Mouse (Mus musculus) retina, postnatal 1 day (tissue): ENCODE measurements around the gene Triap1.
A peak's percentile ranks its signal among the peaks of the same experiment; 100 is the strongest.
"Not testable (repeated sequence)": the region's sequence is repeated elsewhere in the genome, so short reads cannot be mapped to it uniquely, and the experiment has no call there.

Source experiments
- DNase-seq: peaks from one replicate; pipeline ENCODE4 v3.0.0-alpha.2; 2012

Gene Triap1

DNA sequence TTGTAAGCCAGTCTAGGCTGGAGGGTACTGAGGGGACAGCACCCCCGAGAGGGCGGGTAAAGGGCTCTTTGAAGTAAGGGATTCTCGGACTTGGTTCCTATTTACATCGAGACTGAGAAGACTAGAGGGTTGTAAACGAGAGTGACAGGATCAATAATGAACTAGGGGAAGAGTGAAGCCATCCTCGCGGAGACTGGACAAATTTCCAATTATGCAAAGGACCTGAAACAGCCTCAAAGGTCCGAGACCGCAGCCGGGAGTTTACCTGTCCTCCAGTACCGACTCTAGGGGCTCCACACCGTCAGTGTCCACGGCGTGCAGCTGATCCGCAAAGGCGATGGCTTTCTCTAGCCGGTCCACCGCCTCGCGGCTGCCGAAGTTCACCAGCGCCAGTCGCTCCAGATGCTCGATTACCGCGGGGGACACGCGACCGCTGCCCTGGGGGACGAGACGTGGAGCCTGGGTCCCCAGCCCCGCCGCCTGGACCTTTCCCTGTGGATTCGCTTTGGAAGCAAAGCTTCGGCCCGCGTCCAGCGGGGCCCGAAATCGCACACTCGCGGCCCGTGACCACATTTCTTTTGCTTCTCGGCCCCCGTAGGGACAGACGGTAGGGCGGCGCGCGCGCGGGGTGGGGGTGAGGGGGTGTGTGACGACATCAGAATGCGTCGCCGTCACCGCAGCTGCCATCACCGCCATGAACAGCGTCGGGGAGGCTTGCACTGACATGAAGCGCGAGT is at the start of gene Triap1, which contains the start of gene Gatc:
Triap1 (plus strand) TSS at position 649 of the 737 bp plus-strand sequence.
Gatc (minus strand) TSS at position 602 of the 737 bp plus-strand sequence.
- peak; percentile 95 for DNase-seq

- no peak for DNase-seq
Observed at GRCm38 (mm10) chr5:115294173-115294572, 46.9 kb upstream of the Triap1 start.

GRCm38 (mm10) chr5:115296347-115296746 is 44.7 kb upstream of the Triap1 start:
- no peak for DNase-seq

GRCm38 (mm10) chr5:115300035-115300744 is 40.8 kb upstream of the Triap1 start:
- DNase-seq = peak; percentile 87

DNA sequence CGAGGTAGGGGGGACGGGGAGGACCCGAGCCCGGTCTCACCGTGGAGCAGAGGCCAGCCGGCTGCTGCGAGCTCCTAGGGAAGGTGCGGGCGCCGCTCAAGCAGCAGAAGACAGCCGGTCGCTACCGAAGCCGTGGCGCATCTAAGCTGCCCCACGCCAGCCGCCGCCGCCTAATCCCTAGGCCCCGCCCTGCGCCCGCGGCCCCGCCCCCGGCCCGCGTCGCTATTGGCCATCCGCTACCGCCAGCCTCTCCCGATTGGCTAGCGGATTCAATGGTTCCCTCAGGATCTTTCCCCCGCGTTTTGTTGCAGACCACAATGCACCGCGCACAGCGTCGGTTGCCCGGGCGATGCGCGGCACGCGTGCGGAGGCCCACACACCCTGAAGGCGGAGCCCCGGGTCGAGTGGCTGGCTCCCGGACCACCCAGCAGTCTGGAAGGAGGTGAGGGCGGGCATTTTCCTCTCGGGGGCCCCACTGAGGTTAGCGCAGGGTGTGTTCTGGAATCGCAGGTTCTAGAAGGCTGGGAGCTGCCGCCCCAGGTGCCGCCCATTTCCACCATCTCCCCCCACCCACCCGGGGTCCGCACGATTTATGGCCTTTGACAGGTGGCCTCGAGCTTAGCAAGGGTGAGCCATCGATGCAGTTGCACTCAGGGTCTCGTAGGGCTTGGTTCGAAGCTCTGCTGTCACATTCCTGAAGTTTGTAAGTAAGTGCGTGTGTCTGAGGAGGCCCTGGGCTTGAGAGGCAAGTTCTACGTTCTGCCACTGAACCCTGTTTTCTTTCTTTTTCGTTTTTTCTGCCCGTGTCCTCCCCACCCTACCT is 40.0 kb upstream of the Triap1 start, which contains the start of gene Dynll1:
Dynll1 (minus strand) TSS at position 208 of the 823 bp plus-strand sequence.
- DNase-seq = peak; percentile 99

GRCm38 (mm10) chr5:115301615-115302014 is 39.4 kb upstream of the Triap1 start:
- DNase-seq = no peak

DNA sequence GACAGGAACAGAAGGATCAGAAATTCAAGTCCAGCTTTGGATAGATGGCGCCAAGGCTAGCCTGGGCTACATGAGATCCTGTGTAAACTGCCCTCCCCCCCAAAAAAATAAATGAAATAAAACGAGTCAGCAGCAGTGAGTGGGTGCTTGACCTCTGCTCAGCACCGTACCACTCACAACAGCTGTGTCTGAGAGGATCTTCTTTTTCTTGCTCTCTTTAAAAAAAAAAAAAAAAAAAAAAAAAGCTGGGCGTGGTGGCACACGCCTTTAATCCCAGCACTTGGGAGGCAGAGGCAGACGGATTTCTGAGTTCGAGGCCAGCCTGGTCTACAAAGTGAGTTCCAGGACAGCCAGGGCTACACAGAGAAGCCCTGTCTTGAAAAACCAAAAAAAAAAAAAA is 38.8 kb upstream of the Triap1 start:
- not testable (repeated sequence) for DNase-seq

DNA sequence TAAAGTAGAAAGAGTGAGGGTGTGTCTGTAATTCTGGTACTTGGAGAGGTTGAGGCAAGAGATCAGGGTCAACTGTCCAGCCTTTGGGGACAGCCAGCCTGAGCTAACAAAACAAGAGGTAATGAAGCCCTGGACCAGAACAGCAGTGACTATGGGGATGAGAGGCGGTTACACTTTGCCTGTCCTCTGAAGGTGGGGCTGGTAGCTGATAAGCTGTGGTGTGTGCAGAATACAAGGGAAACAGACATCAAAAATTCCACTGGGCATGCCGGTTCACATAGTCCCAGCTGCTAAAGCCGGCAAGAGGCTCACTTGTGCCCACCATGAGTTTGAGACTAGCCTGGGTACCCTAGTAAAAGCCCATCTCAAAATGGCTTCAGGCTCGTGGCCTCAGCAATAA is 28.7 kb upstream of the Triap1 start:
- no peak for DNase-seq

DNA sequence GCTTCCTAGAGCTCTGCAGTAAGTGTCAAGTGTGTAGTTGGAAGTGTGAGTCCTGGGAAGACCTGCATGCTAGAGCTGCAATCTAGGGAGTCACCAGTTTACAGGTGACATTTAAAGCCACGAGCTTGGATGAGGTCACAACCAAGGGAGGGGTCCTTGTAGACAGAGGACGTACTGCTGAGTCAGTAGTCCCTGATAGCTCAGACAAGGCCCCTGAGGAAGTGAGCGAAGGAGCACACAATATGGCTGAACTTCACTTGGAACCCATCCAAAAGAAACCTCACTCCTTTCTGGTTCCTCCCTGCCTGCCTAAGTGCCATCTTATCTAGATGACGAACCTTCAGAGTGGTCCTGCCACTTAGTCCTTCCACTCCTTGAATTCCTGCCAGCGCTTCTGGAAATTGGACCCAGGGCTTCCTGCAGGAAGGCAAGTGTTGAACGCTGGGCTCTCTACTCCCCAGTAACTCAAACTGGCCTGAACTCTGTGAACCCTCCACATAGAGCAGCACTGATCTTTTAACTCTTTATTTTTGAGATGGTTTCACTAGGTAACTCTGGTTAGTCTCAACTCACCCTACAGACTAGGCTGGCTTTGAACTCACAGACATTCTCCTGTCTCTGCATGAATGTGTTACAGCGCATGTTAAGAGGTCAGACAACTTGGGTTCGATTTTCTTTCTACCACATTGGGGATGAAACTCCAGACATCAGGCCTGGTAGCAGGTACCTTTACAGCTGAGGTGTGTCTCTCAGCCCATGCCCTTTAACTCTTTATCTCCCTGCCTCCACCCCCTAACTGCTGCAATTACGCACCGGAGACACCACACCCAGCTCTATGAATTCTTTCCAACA is 28.0 kb upstream of the Triap1 start:
- DNase-seq = no peak

DNA sequence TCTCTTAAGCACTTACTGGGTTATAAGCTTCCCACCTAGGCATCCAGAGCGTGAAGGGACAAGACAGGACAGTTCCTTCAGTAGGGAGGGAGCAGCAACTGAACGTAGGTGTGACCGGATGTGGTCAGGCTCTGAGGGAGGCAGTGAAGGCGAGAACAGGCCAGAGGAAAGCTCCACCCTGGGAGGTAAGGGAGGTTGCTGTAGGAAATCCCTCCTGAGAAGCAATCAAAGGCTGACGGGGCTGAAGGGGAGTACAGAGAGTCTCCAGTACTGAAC is 27.4 kb upstream of the Triap1 start:
- DNase-seq = no peak

- DNase-seq = peak; percentile 29
Observed at GRCm38 (mm10) chr5:115316968-115317644, 23.9 kb upstream of the Triap1 start.

- DNase-seq = peak; percentile 74
Observed at GRCm38 (mm10) chr5:115317645-115318328, 23.2 kb upstream of the Triap1 start.

GRCm38 (mm10) chr5:115319004-115319940 is 21.8 kb upstream of the Triap1 start:
- peak; percentile 88 for DNase-seq

DNA sequence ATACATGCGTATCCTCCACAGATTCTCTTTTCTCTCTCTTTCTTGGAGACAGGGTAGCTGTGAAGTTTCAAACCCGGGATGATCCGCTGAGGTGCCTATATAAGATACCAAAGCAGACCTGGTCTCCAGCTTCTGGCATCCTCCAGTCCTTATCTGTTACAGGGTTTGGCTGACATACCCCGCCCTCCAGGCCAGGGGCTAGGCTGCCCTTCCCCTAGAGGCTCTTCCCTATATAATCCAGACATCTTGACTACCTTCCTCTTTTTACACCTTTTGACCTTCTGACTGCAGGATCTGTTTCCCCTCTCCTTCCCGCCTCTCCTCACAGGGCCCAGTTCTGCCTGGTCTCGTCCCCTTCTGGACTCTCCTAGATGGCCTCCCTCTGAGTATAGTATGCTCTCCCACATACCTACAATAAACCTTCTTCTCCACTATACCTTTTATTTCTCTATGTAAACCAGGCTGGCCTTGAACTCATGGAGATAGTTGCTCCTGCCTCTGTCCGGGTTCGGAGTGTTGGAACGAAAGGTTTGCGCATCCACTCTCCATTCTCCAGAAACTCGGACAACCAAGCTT is 14.7 kb upstream of the Triap1 start:
- DNase-seq = no peak

- DNase-seq = peak; percentile 97
Observed at GRCm38 (mm10) chr5:115326875-115327609, 14.0 kb upstream of the Triap1 start, which contains the start of gene Srsf9. Srsf9 (plus strand) TSS chr5:115327177.

DNA sequence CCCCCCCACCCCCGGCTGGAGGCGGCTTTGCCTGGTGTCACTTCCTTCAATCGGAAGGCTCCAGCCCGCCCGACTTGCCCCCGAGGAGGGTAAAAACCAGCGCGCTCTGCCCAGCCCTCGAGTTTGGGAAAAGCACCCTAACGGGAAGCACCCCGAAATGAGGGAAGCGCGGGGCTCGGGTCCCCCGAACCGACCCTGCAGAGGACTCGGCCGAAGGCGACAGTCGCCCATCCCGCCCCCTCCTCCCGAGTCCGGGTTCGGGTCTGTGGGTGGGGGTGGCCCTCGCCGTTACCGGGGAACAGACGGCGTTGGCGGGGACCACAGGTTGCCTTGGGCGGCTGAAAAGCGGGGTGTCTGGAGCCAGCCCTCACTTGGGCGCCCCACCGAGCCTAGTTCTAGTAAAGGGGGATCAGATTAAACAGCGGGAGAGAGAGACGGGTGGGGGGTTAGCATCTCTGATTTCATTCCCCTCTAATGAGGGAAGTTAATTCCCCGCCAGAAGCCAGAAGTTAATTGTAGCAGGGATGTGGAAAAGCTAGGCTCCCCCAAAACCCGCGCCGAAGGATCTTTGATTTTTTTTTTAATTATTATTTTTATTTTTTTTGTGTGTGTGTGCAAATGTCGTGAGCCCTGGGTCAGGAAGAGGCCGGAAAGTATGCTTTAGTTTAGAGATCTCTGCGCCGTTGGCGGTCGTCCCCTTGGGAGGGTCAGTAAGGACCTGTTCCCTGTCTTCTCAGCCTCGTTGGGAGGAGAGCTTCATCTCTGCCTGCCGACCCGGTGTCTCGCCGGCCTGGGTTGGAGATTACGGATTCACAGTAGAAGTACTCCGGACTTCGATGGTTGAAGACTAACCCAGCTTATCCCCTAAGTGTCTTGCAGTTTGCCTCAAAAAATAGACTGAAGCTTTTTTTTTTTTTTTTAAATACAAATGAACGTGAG is 13.1 kb upstream of the Triap1 start:
- DNase-seq = peak; percentile 42

GRCm38 (mm10) chr5:115330955-115331354 is 10.1 kb upstream of the Triap1 start:
- no peak for DNase-seq

GRCm38 (mm10) chr5:115333626-115334025 is 7.4 kb upstream of the Triap1 start:
- no peak for DNase-seq
